Mouse (Mus musculus) lung, adult 2 months (tissue): ENCODE measurements at regions not wholly inside any gene's neighbourhood (a gene's known extent, or its start where the extent isn't known, plus 50 kb on each side); places are given as distances from the start of the nearest gene placed in this dataset.

Source experiments
- DNase-seq: peaks from one replicate; pipeline ENCODE4 v3.0.0; 2022
- H3K4me1 ChIP-seq: fragments of 200-500 bp; 2 replicates; pipeline ENCODE4 v1.6.1; 2011; ENCODE audit warnings: low read length; ENCODE audit not compliant: control insufficient read depth, insufficient read depth
- H3K4me3 ChIP-seq: fragments of 200-500 bp; replicated peaks from 2 replicates; pipeline ENCODE3; 2011; ENCODE audit warnings: low read depth, mild to moderate bottlenecking, control low read depth, low read length; ENCODE audit errors: extremely low read depth
- CTCF ChIP-seq: fragments of 200-500 bp; IDR thresholded peaks from 2 replicates; pipeline ENCODE4 v1.5.1; 2011; ENCODE audit warnings: mild to moderate bottlenecking, low read length, control low read depth; ENCODE audit not compliant: insufficient read depth
- POLR2A ChIP-seq: fragments of 200-500 bp; IDR thresholded peaks from 2 replicates; pipeline ENCODE4 v1.6.1; 2011; ENCODE audit warnings: low read depth, mild to moderate bottlenecking, control low read depth, low read length, borderline replicate concordance; ENCODE audit errors: extremely low read depth
- WGBS: fragments of 180-500 bp; shearing (Covaris S2); methylation state at CpG from one replicate; pipeline ENCODE4 v1.1.7; 2018; 5-methylcytosine and 5-hydroxymethylcytosine counted together

- no peaks in the 10 kb centered on the region for H3K4me1 ChIP-seq
- no peak for TF ChIP-seq CTCF
- TF ChIP-seq POLR2A, result no peak
- 32% methylated on average over 2 of the region's 2 CpGs for WGBS
- DNase-seq, result no peak
- no peak overlapping the region for H3K4me3 ChIP-seq
Observed at GRCm38 (mm10) chr12:12548688-12549087, 286.7 kb downstream of the Fam49a start.

- WGBS, result 44% methylated on average over 1 of the region's 1 CpGs
- no peak for DNase-seq
- no peak overlapping the region for H3K4me3 ChIP-seq
Observed at GRCm38 (mm10) chr12:12547477-12547876, 285.5 kb downstream of the Fam49a start.

GRCm38 (mm10) chr12:12546372-12547031 lies 284.6 kb downstream of the Fam49a start:
- no peak for TF ChIP-seq CTCF
- no peak for TF ChIP-seq POLR2A
- no peak for DNase-seq
- no peak overlapping the region for H3K4me3 ChIP-seq
- 67% methylated on average over 5 of the region's 5 CpGs for WGBS
- no peaks in the 10 kb centered on the region for H3K4me1 ChIP-seq

More at GRCm38 (mm10) chr12:12547477-12547876, 285.5 kb downstream of the Fam49a start:
- no peaks in the 10 kb centered on the region for H3K4me1 ChIP-seq
- TF ChIP-seq CTCF, result no peak
- TF ChIP-seq POLR2A, result no peak

- 45% methylated on average over 13 of the region's 13 CpGs for WGBS
- no peak overlapping the region for H3K4me3 ChIP-seq
- no peak for TF ChIP-seq CTCF
- no peak for TF ChIP-seq POLR2A
- no peaks in the 10 kb centered on the region for H3K4me1 ChIP-seq
- DNase-seq, result no peak
Observed at GRCm38 (mm10) chr12:12541076-12542070, 279.4 kb downstream of the Fam49a start.

- WGBS, result 64% methylated on average over 3 of the region's 3 CpGs
- Histone ChIP-seq H3K4me1 (no peaks in the 10 kb centered on the region), H3K4me3 (no peak overlapping the region)
- TF ChIP-seq POLR2A, result no peak
- no peak for TF ChIP-seq CTCF
- DNase-seq, result no peak
Observed at GRCm38 (mm10) chr12:12539291-12539690, 277.4 kb downstream of the Fam49a start.

GRCm38 (mm10) chr12:12534779-12535178 lies 272.8 kb downstream of the Fam49a start:
- Histone ChIP-seq H3K4me3 (no peak overlapping the region), H3K4me1 (no peaks in the 10 kb centered on the region)
- no peak for TF ChIP-seq POLR2A
- no peak for TF ChIP-seq CTCF
- 32% methylated on average over 2 of the region's 2 CpGs for WGBS
- DNase-seq, result no peak

- no peak for DNase-seq
- no peak overlapping the region for H3K4me3 ChIP-seq
- H3K4me1 ChIP-seq, result no peaks in the 10 kb centered on the region
- TF ChIP-seq CTCF, result no peak
- TF ChIP-seq POLR2A, result no peak
- WGBS, result 68% methylated on average over 6 of the region's 6 CpGs
Observed at GRCm38 (mm10) chr12:12530796-12531195, 268.9 kb downstream of the Fam49a start.

GRCm38 (mm10) chr12:12529541-12529940 lies 267.6 kb downstream of the Fam49a start:
- no peak for DNase-seq
- H3K4me1 ChIP-seq, result no peaks in the 10 kb centered on the region
- WGBS, result 85% methylated on average over 5 of the region's 5 CpGs
- H3K4me3 ChIP-seq, result no peak overlapping the region
- TF ChIP-seq CTCF, result no peak
- no peak for TF ChIP-seq POLR2A

GRCm38 (mm10) chr12:12528478-12528981 lies 266.6 kb downstream of the Fam49a start:
- TF ChIP-seq POLR2A, result no peak
- no peak for TF ChIP-seq CTCF
- no peaks in the 10 kb centered on the region for H3K4me1 ChIP-seq
- no peak for DNase-seq
- no peak overlapping the region for H3K4me3 ChIP-seq
- WGBS, result 68% methylated on average over 3 of the region's 3 CpGs
